Mouse (Mus musculus): ENCODE data around the gene Crybb1. TPM values are rescaled to one million over a fixed set of nuclear protein-coding genes. Genes with fewer than 3 reads are reported as not detected.

Gene Crybb1
- total RNA-seq, 1 experiment from 2014 or later = not detected

GRCm38 (mm10) chr5:112293800-112294199, 38.2 kb downstream of the Crybb1 start:
- ATAC-seq (replicated peaks; ENCODE audit: insufficient number of reproducible peaks, low FRiP score, low TSS enrichment, poor library complexity, severe bottlenecking) = no peak

- no peak for ATAC-seq (replicated peaks; ENCODE audit: insufficient number of reproducible peaks, low FRiP score, low TSS enrichment, poor library complexity, severe bottlenecking)
Observed at GRCm38 (mm10) chr5:112294696-112295095, 39.1 kb downstream of the Crybb1 start.

DNA sequence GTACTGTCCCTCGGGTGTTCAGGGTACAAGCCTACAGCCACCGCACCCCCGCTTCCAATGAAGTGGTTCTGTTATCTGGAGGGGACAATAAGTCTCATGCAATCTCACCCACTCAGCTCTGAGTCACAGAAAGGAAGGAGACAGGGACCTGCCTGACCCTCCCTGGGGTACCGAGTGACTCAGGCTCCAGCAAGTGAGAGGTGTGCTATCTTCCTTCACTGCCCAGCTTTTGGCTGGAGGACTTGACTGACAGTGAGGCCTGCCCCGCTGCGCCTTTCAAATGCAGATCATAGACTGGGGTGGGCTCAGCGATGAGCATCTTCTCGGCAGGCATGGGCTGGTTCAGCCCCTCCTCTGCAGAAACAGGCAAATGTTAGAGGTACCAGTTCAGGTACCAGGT, 39.5 kb downstream of the Crybb1 start:
- ATAC-seq (replicated peaks; ENCODE audit: insufficient number of reproducible peaks, low FRiP score, low TSS enrichment, poor library complexity, severe bottlenecking) = no peak

DNA sequence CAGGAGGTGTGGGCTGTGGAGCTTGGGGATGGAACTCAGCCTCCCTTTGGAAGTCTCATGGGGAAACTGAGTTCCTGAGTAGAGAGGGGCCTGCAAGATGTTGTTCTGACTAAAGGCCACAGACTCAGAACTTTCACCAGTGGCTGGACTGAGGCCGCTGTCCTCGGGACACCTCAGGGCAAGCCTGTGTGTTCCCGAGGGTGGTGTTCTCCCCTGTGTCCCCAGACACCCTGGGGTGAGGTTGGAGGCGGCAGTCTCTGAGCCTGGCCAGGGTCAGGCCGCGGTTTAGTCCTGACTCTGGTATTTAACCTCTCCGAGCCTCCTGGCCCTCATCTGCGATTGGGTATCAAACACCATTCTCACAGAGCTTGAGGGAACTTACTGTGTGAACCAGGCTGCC, 39.9 kb downstream of the Crybb1 start:
- ATAC-seq (replicated peaks; ENCODE audit: insufficient number of reproducible peaks, low FRiP score, low TSS enrichment, poor library complexity, severe bottlenecking) = no peak

- no peak for ATAC-seq (replicated peaks; ENCODE audit: insufficient number of reproducible peaks, low FRiP score, low TSS enrichment, poor library complexity, severe bottlenecking)
Observed at GRCm38 (mm10) chr5:112296404-112297181, 41.0 kb downstream of the Crybb1 start.

- ATAC-seq (replicated peaks; ENCODE audit: insufficient number of reproducible peaks, low FRiP score, low TSS enrichment, poor library complexity, severe bottlenecking) = peak; percentile 45
Observed at GRCm38 (mm10) chr5:112297257-112297656, 41.6 kb downstream of the Crybb1 start.

DNA sequence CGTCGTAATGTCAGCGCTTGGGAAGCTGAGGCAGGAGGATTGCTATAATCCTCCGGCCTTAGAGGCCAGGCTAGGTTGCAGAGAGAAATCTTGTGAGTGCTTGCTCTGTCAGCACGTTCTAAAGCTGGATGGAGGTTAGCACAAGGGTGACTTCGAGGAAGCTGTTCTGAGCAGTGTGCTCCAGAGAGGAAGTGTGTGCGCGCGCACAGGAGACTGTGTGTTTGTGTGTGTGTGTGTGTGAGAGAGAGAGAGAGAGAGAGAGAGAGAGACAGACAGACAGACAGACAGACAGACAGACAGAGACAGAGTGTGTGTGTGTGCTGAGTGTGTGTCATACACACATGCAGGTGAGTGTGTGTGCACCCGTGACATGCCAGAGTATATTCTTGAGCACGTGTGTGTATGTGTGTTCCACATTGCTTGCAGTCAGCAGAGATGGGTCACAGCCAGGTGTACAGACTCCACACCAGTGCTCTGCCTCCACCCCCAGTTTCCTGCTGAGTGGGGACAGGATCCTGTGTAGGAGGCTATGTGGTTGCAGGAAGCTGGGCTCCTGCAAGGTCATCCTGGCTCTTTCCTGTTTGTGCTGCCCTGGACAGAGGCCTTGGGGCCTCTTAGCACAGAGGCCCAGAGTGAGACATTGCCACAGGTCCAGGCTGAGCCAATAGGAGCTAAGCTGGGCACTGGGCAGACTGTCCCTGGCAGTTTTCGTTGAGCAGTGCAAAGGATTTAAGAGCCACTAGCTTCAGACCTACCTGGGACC, 42.8 kb downstream of the Crybb1 start:
- ATAC-seq (replicated peaks; ENCODE audit: insufficient number of reproducible peaks, low FRiP score, low TSS enrichment, poor library complexity, severe bottlenecking) = 0 out of 2 replicates have a peak, but pooled peaks have one; percentile 3

GRCm38 (mm10) chr5:112299399-112299798, 43.8 kb downstream of the Crybb1 start:
- ATAC-seq (replicated peaks; ENCODE audit: insufficient number of reproducible peaks, low FRiP score, low TSS enrichment, poor library complexity, severe bottlenecking) = peak; percentile 34

GRCm38 (mm10) chr5:112300112-112300511, 44.5 kb downstream of the Crybb1 start:
- ATAC-seq (replicated peaks; ENCODE audit: insufficient number of reproducible peaks, low FRiP score, low TSS enrichment, poor library complexity, severe bottlenecking) = no peak

DNA sequence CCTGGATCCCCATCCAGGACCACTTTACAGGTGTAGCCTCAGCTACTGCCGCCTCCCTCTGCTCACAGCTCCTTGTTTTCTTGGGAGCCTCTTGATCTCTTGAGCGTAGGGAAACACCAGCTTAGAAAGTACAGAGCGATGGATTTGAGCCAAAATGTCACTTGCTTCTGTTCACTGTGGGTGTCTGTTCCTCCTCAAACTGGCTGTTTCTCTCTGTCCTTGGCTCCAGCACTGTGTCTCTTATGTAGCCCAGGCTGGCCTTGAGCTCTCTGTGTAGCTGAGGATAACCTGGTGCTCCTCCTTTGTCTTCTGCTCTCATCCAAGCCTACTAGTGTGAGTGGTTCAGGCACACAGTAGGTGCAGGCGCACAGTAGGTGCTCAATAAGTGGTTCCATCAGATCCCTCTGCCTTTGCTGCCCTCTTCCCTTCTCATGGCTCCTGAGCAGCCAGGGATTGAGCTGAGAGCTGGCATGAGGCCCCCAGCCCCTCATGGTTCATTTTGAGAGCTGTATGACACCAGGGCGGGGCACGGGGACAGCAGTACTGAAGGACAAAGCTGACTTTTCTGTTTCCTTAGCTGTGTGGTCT, 45.2 kb downstream of the Crybb1 start:
- ATAC-seq (replicated peaks; ENCODE audit: insufficient number of reproducible peaks, low FRiP score, low TSS enrichment, poor library complexity, severe bottlenecking) = no peak

DNA sequence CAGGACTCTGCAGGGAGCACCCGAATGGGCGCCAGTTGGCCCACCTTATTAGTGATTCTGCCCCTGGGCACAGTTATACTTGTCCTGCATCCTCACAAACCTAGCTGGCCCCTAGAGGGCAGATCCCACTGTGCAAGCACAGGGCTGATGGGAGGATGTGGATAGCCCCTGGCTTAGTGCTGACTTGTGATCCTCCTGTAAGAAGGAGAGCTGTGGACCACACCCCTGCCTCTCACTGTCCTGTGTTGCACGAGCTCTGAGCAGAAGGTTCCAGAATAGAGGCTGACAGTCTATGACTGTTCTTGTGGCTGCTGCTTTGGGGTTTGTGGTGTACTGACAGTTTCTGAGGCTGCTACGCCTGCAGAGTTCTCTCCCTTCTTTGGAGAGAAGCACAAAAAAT, 46.1 kb downstream of the Crybb1 start:
- no peak for ATAC-seq (replicated peaks; ENCODE audit: insufficient number of reproducible peaks, low FRiP score, low TSS enrichment, poor library complexity, severe bottlenecking)

DNA sequence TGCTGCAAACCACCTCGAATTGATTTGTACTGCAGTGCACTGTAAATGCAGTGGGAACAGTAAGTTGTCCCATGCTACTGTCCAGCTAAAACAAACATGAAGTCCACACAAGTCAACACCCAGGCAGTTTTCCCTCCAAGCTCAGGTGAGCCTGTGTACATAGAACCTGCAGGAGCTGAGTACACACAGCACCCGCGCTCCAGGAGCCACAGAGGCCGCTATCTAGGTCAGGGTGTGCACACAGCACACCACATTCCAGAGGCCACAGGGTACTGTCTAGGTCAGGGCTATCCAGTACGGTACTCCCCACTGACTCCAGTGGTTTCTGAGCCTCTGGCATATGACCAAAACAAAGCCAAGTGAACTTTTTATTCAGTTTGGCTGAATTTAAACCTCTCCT, 46.7 kb downstream of the Crybb1 start:
- ATAC-seq (replicated peaks; ENCODE audit: insufficient number of reproducible peaks, low FRiP score, low TSS enrichment, poor library complexity, severe bottlenecking) = no peak

DNA sequence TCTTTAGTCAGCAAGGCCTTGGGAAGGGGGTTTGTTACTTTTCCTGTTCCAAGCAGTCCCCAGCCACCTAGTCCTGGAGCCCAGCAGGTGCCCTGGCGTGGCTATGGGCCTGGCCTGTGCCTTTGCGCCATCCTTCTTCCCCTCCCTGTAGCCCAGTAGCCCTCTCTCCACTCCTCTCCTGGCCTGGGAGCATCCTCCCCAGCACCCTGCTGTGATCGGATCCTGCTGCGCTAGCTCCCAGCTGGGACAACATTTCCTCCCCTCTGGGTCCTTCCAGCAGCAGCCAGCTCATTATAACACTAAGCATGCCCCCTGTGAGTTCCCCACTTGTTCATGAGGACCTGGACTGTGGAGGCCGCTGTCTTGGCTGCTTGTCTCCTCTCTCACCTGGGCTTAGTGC, 50.2 kb downstream of the Crybb1 start:
- ATAC-seq (replicated peaks; ENCODE audit: insufficient number of reproducible peaks, low FRiP score, low TSS enrichment, poor library complexity, severe bottlenecking) = no peak

- no peak for ATAC-seq (replicated peaks; ENCODE audit: insufficient number of reproducible peaks, low FRiP score, low TSS enrichment, poor library complexity, severe bottlenecking)
Observed at GRCm38 (mm10) chr5:112313222-112313885, 57.7 kb downstream of the Crybb1 start.

DNA sequence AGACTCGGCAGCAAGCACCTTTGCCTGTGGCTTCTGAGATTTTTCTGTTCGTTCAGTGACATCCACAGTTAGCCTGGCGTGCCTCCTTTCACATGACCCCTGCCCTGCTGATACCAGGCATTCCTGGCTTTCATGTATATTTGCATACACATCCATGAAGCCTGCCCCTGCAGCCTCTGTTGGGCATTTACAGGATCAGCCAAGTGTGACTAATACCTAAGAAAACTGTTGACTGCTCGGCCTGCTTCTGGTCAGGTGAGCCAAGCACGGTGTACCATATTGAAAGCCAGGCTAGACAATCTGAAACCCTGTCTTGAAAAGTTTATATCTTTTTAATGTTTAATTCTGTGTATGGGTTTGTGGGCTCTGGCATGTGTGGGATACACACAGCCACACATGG, 60.9 kb downstream of the Crybb1 start:
- ATAC-seq (replicated peaks; ENCODE audit: insufficient number of reproducible peaks, low FRiP score, low TSS enrichment, poor library complexity, severe bottlenecking) = no peak

DNA sequence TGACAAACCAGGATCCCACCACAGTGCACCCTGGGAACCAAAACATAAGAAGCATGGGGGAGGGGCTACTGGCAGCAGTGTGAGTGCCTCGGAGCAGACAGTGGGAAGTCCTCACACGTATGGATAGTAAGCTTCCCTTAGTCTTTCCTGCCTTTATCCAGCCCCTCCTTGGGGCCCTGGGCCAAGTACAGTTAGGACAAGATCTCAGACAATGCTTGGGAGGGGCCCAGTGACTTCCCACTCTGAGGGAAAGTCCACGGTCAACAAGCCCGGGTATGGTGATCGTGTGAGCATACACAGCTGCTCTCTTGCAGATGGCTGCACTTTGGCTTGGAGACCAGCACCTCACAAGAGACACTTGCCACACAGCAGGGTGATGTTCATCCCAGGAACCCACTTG, 61.7 kb downstream of the Crybb1 start:
- ATAC-seq (replicated peaks; ENCODE audit: insufficient number of reproducible peaks, low FRiP score, low TSS enrichment, poor library complexity, severe bottlenecking) = no peak

All from monocyte, adult 5-6 weeks (primary cell).